8 mouse cellular contexts compared by ENCODE assay signal in genomic region chr3:75956551-75957302, GRCm38 (mm10). TPM values are rescaled to one million over a fixed set of nuclear protein-coding genes. Genes with fewer than 3 reads are reported as not detected.
DNase-seq lines count a peak whose midpoint lies in the region; ATAC-seq and TF ChIP-seq lines count a peak whose summit lies in the region.

TSS of gene Golim4 (minus strand) at chr3:75956949.

- H3K9ac ChIP-seq in forebrain, embryonic 12.5 days = peak within 1 kb of the TSS; percentile 76
- H3K9ac ChIP-seq in heart, postnatal 0 days (replicated peaks; ENCODE audit: low read depth, low read length) = peak within 1 kb of the TSS; percentile 71
- H3K9ac ChIP-seq in liver, embryonic 16.5 days (ENCODE audit: low read depth, low read length) = peak within 1 kb of the TSS; percentile 87
- H3K9ac ChIP-seq in neural tube, embryonic 13.5 days = peak within 1 kb of the TSS; percentile 84

- peaks cover 37% of the 10 kb centered on the region for H3K27me3 ChIP-seq in E14TG2a.4 (ENCODE audit: insufficient read depth, low read length)
- H3K27me3 ChIP-seq in forebrain, embryonic 12.5 days = no peaks in the 10 kb centered on the region
- H3K27me3 ChIP-seq in heart, postnatal 0 days (ENCODE audit: control insufficient read depth, insufficient read depth, low read length) = no peaks in the 10 kb centered on the region
- no peaks in the 10 kb centered on the region for H3K27me3 ChIP-seq in liver, embryonic 16.5 days (ENCODE audit: control insufficient read depth, insufficient read depth, low read depth, low read length)
- H3K27me3 ChIP-seq in neural tube, embryonic 13.5 days = no peaks in the 10 kb centered on the region
- H3K27me3 ChIP-seq in testis, adult 2 months (ENCODE audit: control insufficient read depth, insufficient read depth, low read length) = no peaks in the 10 kb centered on the region

- no peak; the same call in 1 of the 2 replicates for TF ChIP-seq POLR2A in testis, adult 2 months (IDR thresholded peaks at IDR 0.05; ENCODE audit: control insufficient read depth, low read depth, low read length)

- H3K4me2 ChIP-seq in forebrain, embryonic 12.5 days = peak within 1 kb of the TSS; percentile 62
- peak within 1 kb of the TSS; percentile 87 for H3K4me2 ChIP-seq in heart, postnatal 0 days (ENCODE audit: low read depth, low read length)
- H3K4me2 ChIP-seq in liver, embryonic 16.5 days (ENCODE audit: low read depth, low read length) = peak within 1 kb of the TSS; percentile 87
- H3K4me2 ChIP-seq in neural tube, embryonic 13.5 days = peak within 1 kb of the TSS; percentile 92

- under 1% methylated on average over 48 of the region's 53 CpGs for WGBS in forebrain, embryonic 12.5 days
- under 1% methylated on average over 47 of the region's 53 CpGs for WGBS in heart, postnatal 0 days
- WGBS in liver, embryonic 16.5 days (ENCODE audit: insufficient replicate concordance) = 1% methylated on average over 53 of the region's 53 CpGs
- WGBS in neural tube, embryonic 13.5 days = under 1% methylated on average over 53 of the region's 53 CpGs

- no peak for TF ChIP-seq CTCF in E14TG2a.4 (conservative IDR thresholded peaks at IDR 0.05; ENCODE audit: low read length)
- TF ChIP-seq CTCF in heart, postnatal 0 days (IDR thresholded peaks at IDR 0.05; ENCODE audit: low read depth) = no peak
- TF ChIP-seq CTCF in testis, adult 2 months (IDR thresholded peaks at IDR 0.05; ENCODE audit: control insufficient read depth, insufficient read depth, insufficient replicate concordance, low read depth, low read length) = no peak

- peaks cover 10% of the 10 kb centered on the region; the same call in 1 of the 2 replicates for H3K4me1 ChIP-seq in E14TG2a.4 (replicated peaks; ENCODE audit: low read depth, low read length)
- H3K4me1 ChIP-seq in forebrain, embryonic 12.5 days = peaks cover 38% of the 10 kb centered on the region
- peaks cover 26% of the 10 kb centered on the region for H3K4me1 ChIP-seq in heart, postnatal 0 days (ENCODE audit: control insufficient read depth, insufficient read depth)
- peaks cover 22% of the 10 kb centered on the region for H3K4me1 ChIP-seq in liver, embryonic 16.5 days (ENCODE audit: control insufficient read depth, low read depth, low read length)
- peaks cover 44% of the 10 kb centered on the region for H3K4me1 ChIP-seq in neural tube, embryonic 13.5 days (replicated peaks)
- H3K4me1 ChIP-seq in testis, adult 2 months (ENCODE audit: control insufficient read depth, insufficient read depth, low read length) = peaks cover 13% of the 10 kb centered on the region

- H3K36me3 ChIP-seq in E14TG2a.4 (ENCODE audit: insufficient read depth, low read length) = no peaks in the 10 kb centered on the region
- no peaks in the 10 kb centered on the region for H3K36me3 ChIP-seq in forebrain, embryonic 12.5 days (replicated peaks)
- no peaks in the 10 kb centered on the region for H3K36me3 ChIP-seq in heart, postnatal 0 days (replicated peaks; ENCODE audit: control insufficient read depth, insufficient read depth, low read length)
- no peaks in the 10 kb centered on the region for H3K36me3 ChIP-seq in liver, embryonic 16.5 days (ENCODE audit: control insufficient read depth, insufficient read depth)
- no peaks in the 10 kb centered on the region for H3K36me3 ChIP-seq in neural tube, embryonic 13.5 days
- no peaks in the 10 kb centered on the region for H3K36me3 ChIP-seq in testis, adult 2 months (ENCODE audit: control insufficient read depth, insufficient read depth, low read length)

- ATAC-seq in forebrain, embryonic 12.5 days (ENCODE audit: low FRiP score) = peak; percentile 99
- ATAC-seq in heart, postnatal 0 days (ENCODE audit: insufficient read depth, low read depth) = peak; percentile 99
- ATAC-seq in liver, embryonic 16.5 days (ENCODE audit: low read depth) = peak; percentile 98
- ATAC-seq in neural tube, embryonic 13.5 days (ENCODE audit: low read depth) = peak; percentile 99

- peak within 1 kb of the TSS; percentile 82 for H3K27ac ChIP-seq in forebrain, embryonic 12.5 days
- peak within 1 kb of the TSS; percentile 90 for H3K27ac ChIP-seq in heart, postnatal 0 days (ENCODE audit: low read depth)
- peak within 1 kb of the TSS; percentile 81 for H3K27ac ChIP-seq in liver, embryonic 16.5 days (ENCODE audit: low read length)
- H3K27ac ChIP-seq in neural tube, embryonic 13.5 days (replicated peaks) = peak within 1 kb of the TSS; percentile 86
- H3K27ac ChIP-seq in testis, adult 2 months (ENCODE audit: control insufficient read depth, insufficient read depth, low read depth, low read length) = peak within 1 kb of the TSS; percentile 66; the same call in 1 of the 2 replicates

- peak; percentile 91 for DNase-seq in c-Kit-positive CD71-positive TER-119-positive erythroid progenitor cells, embryonic 14.5 days (ENCODE audit: low spot score)
- peak; percentile 94 for DNase-seq in heart, postnatal 0 days (ENCODE audit: low spot score)
- DNase-seq in kidney, postnatal 4 days = peak; percentile 94 to 97

- H3K9me3 ChIP-seq in E14TG2a.4 (ENCODE audit: low read length) = no peaks in the 10 kb centered on the region
- no peaks in the 10 kb centered on the region for H3K9me3 ChIP-seq in forebrain, embryonic 12.5 days
- no peaks in the 10 kb centered on the region for H3K9me3 ChIP-seq in heart, postnatal 0 days (replicated peaks; ENCODE audit: control insufficient read depth, low read length)
- no peaks in the 10 kb centered on the region for H3K9me3 ChIP-seq in liver, embryonic 16.5 days (replicated peaks; ENCODE audit: control insufficient read depth, low read length)
- H3K9me3 ChIP-seq in neural tube, embryonic 13.5 days = no peaks in the 10 kb centered on the region

- peak within 1 kb of the TSS; percentile 86 for H3K4me3 ChIP-seq in E14TG2a.4 (replicated peaks; ENCODE audit: low read length)
- H3K4me3 ChIP-seq in forebrain, embryonic 12.5 days (replicated peaks) = peak within 1 kb of the TSS; percentile 77
- peak within 1 kb of the TSS; percentile 72 for H3K4me3 ChIP-seq in heart, postnatal 0 days (ENCODE audit: low read depth, low read length)
- peak within 1 kb of the TSS; percentile 78 for H3K4me3 ChIP-seq in liver, embryonic 16.5 days (ENCODE audit: low read depth, low read length)
- H3K4me3 ChIP-seq in neural tube, embryonic 13.5 days = peak within 1 kb of the TSS; percentile 55
- H3K4me3 ChIP-seq in testis, adult 2 months (ENCODE audit: control insufficient read depth, low read depth, low read length) = peak within 1 kb of the TSS; percentile 71

- TF ChIP-seq EP300 in heart, postnatal 0 days (IDR thresholded peaks at IDR 0.05; ENCODE audit: low read depth) = no peak

RNA-seq across cellular contexts. Expression of gene Golim4, which starts in this region (rescaled TPM):
- polyA plus RNA-seq in forebrain, embryonic 12.5 days (2016; fragmentation: Nextera tagmentation; extraction: Ambion mirVana) = 57.6 and 60.1 TPM in 2 replicates
- 20.2 and 48.5 TPM in 2 replicates for total RNA-seq in heart, postnatal 0 days (2014; rRNA removed; ENCODE audit: low replicate concordance)
- polyA plus RNA-seq in heart, postnatal 0 days (2015; fragmentation: Nextera tagmentation; extraction: Ambion mirVana) = 24.5 and 24.7 TPM in 2 replicates
- polyA plus RNA-seq in liver, embryonic 16.5 days (2015; fragmentation: Nextera tagmentation; extraction: Ambion mirVana) = 21.4 and 22.7 TPM in 2 replicates
- polyA plus RNA-seq in neural tube, embryonic 13.5 days (2015; fragmentation: Nextera tagmentation; extraction: Ambion mirVana) = 37.6 and 42.4 TPM in 2 replicates
- 1.5 and 2.2 TPM in 2 replicates for polyA plus RNA-seq in testis, adult 2 months (2012; rRNA removed)

Comparison
In these comparisons a context has a peak if more than half of its experiments do, and no peak if none do; other contexts are left out.
1. Peak in every context shown above with its lines: DNase-seq, ATAC-seq, H3K4me3 ChIP-seq and H3K27ac ChIP-seq.